Mouse (Mus musculus) testis, adult 2 months (tissue): ENCODE data around the gene U2surp.

Experiments
- CTCF ChIP-seq: fragments of 200-500 bp; IDR thresholded peaks from 2 replicates; pipeline ENCODE4 v1.5.1; 2012; ENCODE audit warnings: low read depth, mild to moderate bottlenecking, inconsistent platforms, low read length, moderate library complexity; ENCODE audit not compliant: control insufficient read depth, insufficient read depth, insufficient replicate concordance
- POLR2A ChIP-seq: fragments of 200-500 bp; IDR thresholded peaks from 2 replicates; pipeline ENCODE4 v1.6.1; 2012; ENCODE audit warnings: low read depth, mild to moderate bottlenecking, inconsistent platforms, low read length, moderate library complexity; ENCODE audit not compliant: control insufficient read depth

DNA sequence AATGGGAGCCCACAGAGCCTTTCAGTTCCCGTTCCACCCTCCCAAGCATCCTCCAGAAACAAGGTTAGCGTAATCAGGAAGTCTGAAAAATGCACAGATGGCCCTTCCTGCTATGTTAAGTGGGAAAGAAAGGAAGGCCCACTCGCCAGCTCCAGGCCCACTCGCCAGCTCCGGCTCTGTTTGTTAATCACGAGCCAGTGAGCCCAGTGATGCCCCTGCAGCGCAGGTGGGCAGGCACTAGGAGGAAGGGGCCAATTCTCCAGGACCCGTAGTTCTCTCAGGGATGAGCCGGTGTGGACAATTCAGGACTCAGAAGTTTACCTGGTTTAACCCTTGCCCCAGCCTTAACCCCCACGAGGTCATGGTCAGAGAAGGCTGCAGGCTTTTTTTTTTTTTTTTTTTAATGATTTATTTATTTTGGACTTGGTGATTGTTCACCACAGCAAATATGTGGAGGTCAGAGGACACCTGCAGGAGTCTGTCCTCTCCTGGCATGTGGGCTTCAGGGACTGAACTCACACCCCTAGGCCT is 40.4 kb upstream of the U2surp start:
- TF ChIP-seq CTCF (no peak), POLR2A (no peak)
